ENCODE assay signal across 8 mouse cellular contexts in genomic region chr3:135513270-135513669, GRCm38 (mm10).
A peak's percentile ranks its signal among the peaks of the same experiment; 100 is the strongest.
DNase-seq lines count a peak whose midpoint lies in the region; ATAC-seq lines count a peak whose summit lies in the region.

No protein-coding gene starts in this region.

- DNase-seq in frontal cortex, postnatal 14 days (ENCODE audit: low spot score in 2 of 2): no peak
- peak; percentile 87 for DNase-seq in CD4-positive helper T cell, adult 2 months (ENCODE audit: low read depth, low spot score)
- DNase-seq in cerebellum, adult 9-11 months: peak; percentile 37
- peak; percentile 28 for DNase-seq in layer of hippocampus, adult 9-11 months
- DNase-seq in spleen, postnatal 4 days (ENCODE audit: low spot score in 2 of 2): no peak
- no peak for DNase-seq in lung, postnatal 36 days
- DNase-seq in frontal cortex, postnatal 10 days (ENCODE audit: low spot score in 2 of 2): no peak

- peak; percentile 61 for ATAC-seq in frontal cortex, adult (ENCODE audit: low TSS enrichment)

Comparison
In these comparisons a context has a peak if more than half of its experiments do, and no peak if none do; other contexts are left out.
1. DNase-seq: peak in CD4-positive helper T cell, adult 2 months (single experiment), cerebellum, adult 9-11 months (single experiment) and layer of hippocampus, adult 9-11 months (single experiment); none in frontal cortex, postnatal 14 days (0 of 2), spleen, postnatal 4 days (0 of 2), lung, postnatal 36 days (single experiment) and frontal cortex, postnatal 10 days (0 of 2).